Mouse (Mus musculus): ENCODE measurements around the gene Tspan13. TPM values are rescaled to one million over a fixed set of nuclear protein-coding genes. Genes with fewer than 3 reads are reported as not detected.

Tspan13 gene
- polyA plus RNA-seq (2014; fragmentation: Illumina TruSeq; extraction: RNeasy Lipid Tissue Mini Kit (QIAGEN cat#74804); ENCODE audit: insufficient read depth, low read depth, low replicate concordance) = 220 TPM

DNA sequence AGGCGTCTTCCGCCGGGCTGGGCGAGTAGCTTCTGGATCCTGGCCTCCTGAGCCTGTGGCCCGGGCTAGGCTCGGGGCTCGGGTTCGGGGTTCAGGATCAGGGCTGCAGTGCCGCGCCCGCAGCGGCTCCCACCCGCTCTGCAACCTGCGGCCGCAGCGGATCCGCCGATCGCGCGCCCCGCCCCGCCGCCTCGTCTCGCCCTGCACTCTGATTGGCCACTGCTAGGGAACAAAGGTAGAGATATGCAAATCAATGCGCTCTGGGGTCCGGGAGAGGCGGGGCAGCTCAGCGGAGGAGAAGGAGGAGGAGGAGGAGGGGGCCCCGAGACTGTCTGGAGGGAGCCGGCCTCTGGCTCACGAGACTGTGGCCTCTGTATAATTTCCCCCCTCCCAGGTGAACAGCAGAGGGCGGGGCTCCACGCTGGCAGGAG is at the start of gene Tspan13:
Tspan13 (minus strand) TSS at position 153 of the 431 bp plus-strand sequence.

DNA sequence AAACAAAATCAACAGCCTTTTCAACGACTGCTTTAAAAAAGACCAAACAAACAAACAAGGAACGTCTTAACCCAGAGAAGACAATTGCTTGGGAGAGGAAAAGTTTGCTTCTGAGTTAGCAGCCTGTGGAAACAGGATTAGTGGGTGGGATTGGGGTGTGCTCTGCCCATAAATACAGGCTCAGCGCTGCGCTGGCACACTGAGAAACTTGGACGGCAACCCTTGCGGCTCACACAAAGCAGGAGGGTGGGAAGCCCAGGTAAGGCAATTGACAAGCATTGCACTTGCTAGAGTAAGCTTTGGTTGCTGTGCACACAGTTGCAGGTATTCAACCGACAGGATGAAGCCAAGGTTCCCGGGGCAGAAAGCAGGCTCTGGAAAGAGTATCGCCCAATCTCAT is 49.6 kb downstream of the Tspan13 start, which contains the start of gene Agr2:
Agr2 (plus strand) TSS at position 197 of the 400 bp plus-strand sequence.

Other genes with a start within 250 kb of the Tspan13 start
- 15.6 TPM for gene Agr3, start 116.9 kb downstream of the Tspan13 start, polyA plus RNA-seq (2014; fragmentation: Illumina TruSeq; extraction: RNeasy Lipid Tissue Mini Kit (QIAGEN cat#74804); ENCODE audit: insufficient read depth, low read depth, low replicate concordance)
- 6.8 TPM for gene Agr2, start 49.6 kb downstream of the Tspan13 start, polyA plus RNA-seq (2014; fragmentation: Illumina TruSeq; extraction: RNeasy Lipid Tissue Mini Kit (QIAGEN cat#74804); ENCODE audit: insufficient read depth, low read depth, low replicate concordance)
- 13.0 TPM for gene Ankmy2, start 114.6 kb upstream of the Tspan13 start, polyA plus RNA-seq (2014; fragmentation: Illumina TruSeq; extraction: RNeasy Lipid Tissue Mini Kit (QIAGEN cat#74804); ENCODE audit: insufficient read depth, low read depth, low replicate concordance)
- 18.1 TPM for gene Bzw2, start 115.6 kb upstream of the Tspan13 start, polyA plus RNA-seq (2014; fragmentation: Illumina TruSeq; extraction: RNeasy Lipid Tissue Mini Kit (QIAGEN cat#74804); ENCODE audit: insufficient read depth, low read depth, low replicate concordance)
- not detected for gene Lrrc72, start 210.9 kb upstream of the Tspan13 start, polyA plus RNA-seq (2014; fragmentation: Illumina TruSeq; extraction: RNeasy Lipid Tissue Mini Kit (QIAGEN cat#74804); ENCODE audit: insufficient read depth, low read depth, low replicate concordance)